In genomic region chr3:102466587-102466986, GRCm38 (mm10) we compare ENCODE assay signal across 10 mouse cellular contexts. TPM values are rescaled to one million over a fixed set of nuclear protein-coding genes. Genes with fewer than 3 reads are reported as not detected.
DNase-seq lines count a peak whose midpoint lies in the region; ATAC-seq and TF ChIP-seq lines count a peak whose summit lies in the region.
"Had no signal": no experiment of that assay in that cellular context is flagged by ENCODE, and none has a peak within 500 bp of the region (broad histone marks: within the 10 kb centered on the region; RNA-seq: fewer than 3 reads in every experiment).

No protein-coding gene starts in this region.

- DNase-seq in urinary bladder, postnatal 25 days (ENCODE audit: low spot score) = peak; percentile 58
- DNase-seq in urinary bladder, postnatal 10 days (ENCODE audit: low spot score) = no peak
- DNase-seq in cerebellum, postnatal 25 days = peak; percentile 58 to 71
- peak; percentile 50 for DNase-seq in gastrocnemius, adult 18-20 months (ENCODE audit: low spot score)
- peak in 2 of 3 experiments; percentile 0 to 6 for DNase-seq in liver, embryonic 14.5 days (ENCODE audit: low read depth in 3 of 3, low spot score in 3 of 3)
- DNase-seq in ovary, postnatal 14 days (ENCODE audit: low spot score) = peak; percentile 61
- DNase-seq in urinary bladder, adult 18-20 months (ENCODE audit: low spot score in 2 of 2) = no peak

- WGBS in kidney, embryonic 14.5 days = 24% methylated on average over 3 of the region's 3 CpGs
- 16% methylated on average over 3 of the region's 3 CpGs for WGBS in liver, embryonic 14.5 days (ENCODE audit: insufficient replicate concordance)

- H3K4me2 ChIP-seq in kidney, embryonic 14.5 days (replicated peaks; ENCODE audit: low read depth, low read length) = no peak overlapping the region
- H3K4me2 ChIP-seq in liver, embryonic 14.5 days (ENCODE audit: low read depth) = no peak overlapping the region
- H3K4me2 ChIP-seq: embryonic facial prominence, embryonic 13.5 days; lung, embryonic 15.5 days had no signal

- H3K9ac ChIP-seq in kidney, embryonic 14.5 days (ENCODE audit: low read depth, low read length) = no peak overlapping the region
- H3K9ac ChIP-seq in liver, embryonic 14.5 days (replicated peaks) = no peak overlapping the region
- H3K9ac ChIP-seq: embryonic facial prominence, embryonic 13.5 days; lung, embryonic 15.5 days had no signal

- no peaks in the 10 kb centered on the region for H3K9me3 ChIP-seq in kidney, embryonic 14.5 days (ENCODE audit: control insufficient read depth, low read length)
- no peaks in the 10 kb centered on the region for H3K9me3 ChIP-seq in liver, embryonic 14.5 days (ENCODE audit: control insufficient read depth, low read length)
- H3K9me3 ChIP-seq: embryonic facial prominence, embryonic 13.5 days; lung, embryonic 15.5 days had no signal

- H3K36me3 ChIP-seq in kidney, embryonic 14.5 days (ENCODE audit: control insufficient read depth, insufficient read depth, low read length) = no peaks in the 10 kb centered on the region
- H3K36me3 ChIP-seq in liver, embryonic 14.5 days (replicated peaks; ENCODE audit: control insufficient read depth, insufficient read depth, low read depth) = no peaks in the 10 kb centered on the region
- H3K36me3 ChIP-seq: embryonic facial prominence, embryonic 13.5 days; lung, embryonic 15.5 days had no signal

- TF ChIP-seq EP300 in liver, embryonic 14.5 days (IDR thresholded peaks at IDR 0.05; ENCODE audit: low read depth) = no peak

- ATAC-seq in kidney, embryonic 14.5 days (ENCODE audit: low FRiP score, low TSS enrichment) = 0 out of 2 replicates have a peak, but pooled peaks have one; percentile 67
- no peak for ATAC-seq in liver, embryonic 14.5 days (ENCODE audit: insufficient read depth)

- H3K27ac ChIP-seq in kidney, embryonic 14.5 days (ENCODE audit: low read depth, low read length) = no peak overlapping the region
- H3K27ac ChIP-seq in liver, embryonic 14.5 days = no peak overlapping the region
- H3K27ac ChIP-seq: embryonic facial prominence, embryonic 13.5 days; lung, embryonic 15.5 days had no signal

- peaks cover 24% of the 10 kb centered on the region for H3K27me3 ChIP-seq in kidney, embryonic 14.5 days (ENCODE audit: control insufficient read depth, insufficient read depth, low read length)
- H3K27me3 ChIP-seq in liver, embryonic 14.5 days (ENCODE audit: control insufficient read depth, insufficient read depth, low read length) = peaks cover 8% of the 10 kb centered on the region

- no peaks in the 10 kb centered on the region; the same call in 1 of the 2 replicates for H3K4me1 ChIP-seq in kidney, embryonic 14.5 days (ENCODE audit: control insufficient read depth, insufficient read depth, low read length)
- H3K4me1 ChIP-seq in liver, embryonic 14.5 days (replicated peaks; ENCODE audit: control insufficient read depth in 2 of 2, insufficient read depth in 2 of 2, low read length in 1 of 2) = no peaks in the 10 kb centered on the region

- peak; percentile 77 for TF ChIP-seq CTCF in liver, embryonic 14.5 days (IDR thresholded peaks at IDR 0.05; ENCODE audit: low read depth)

- no peak overlapping the region for H3K4me3 ChIP-seq in kidney, embryonic 14.5 days (ENCODE audit: low read length)
- no peak overlapping the region for H3K4me3 ChIP-seq in liver, embryonic 14.5 days (ENCODE audit: insufficient read depth in 1 of 2, low read depth in 2 of 2, low read length in 2 of 2)
- H3K4me3 ChIP-seq: embryonic facial prominence, embryonic 13.5 days; lung, embryonic 15.5 days had no signal

RNA-seq across cellular contexts. Expression of gene Ngf, which starts 3.1 kb away (rescaled TPM):
- total RNA-seq in gastrocnemius, adult 18-20 months (2021) = under 1 TPM; 0.52 to 0.68 TPM
- 1.6 and 2.7 TPM in 2 replicates for polyA plus RNA-seq in kidney, embryonic 14.5 days (2014; fragmentation: Nextera tagmentation; extraction: Ambion mirVana)
- 0.50 and 0.52 TPM in 2 replicates for polyA plus RNA-seq in liver, embryonic 14.5 days (2012; rRNA removed)
- polyA plus RNA-seq in liver, embryonic 14.5 days (2014; fragmentation: Nextera tagmentation; extraction: Ambion mirVana) = 0.25 TPM in 1 of 2 replicates, not detected in the other

Comparison
In these comparisons a context has a peak if more than half of its experiments do, and no peak if none do; other contexts are left out.
1. DNase-seq: peak in urinary bladder, postnatal 25 days (single experiment), cerebellum, postnatal 25 days (2 of 2), gastrocnemius, adult 18-20 months (single experiment), liver, embryonic 14.5 days (2 of 3) and ovary, postnatal 14 days (single experiment); none in urinary bladder, postnatal 10 days (single experiment) and urinary bladder, adult 18-20 months (0 of 2).